Mouse (Mus musculus): ENCODE results near the gene Map1b. TPM values are rescaled to one million over a fixed set of nuclear protein-coding genes. Genes with fewer than 3 reads are reported as not detected.

Map1b gene
- polyA plus RNA-seq, 2 experiments, result 17.5 to 142 TPM

- H3K27me3 ChIP-seq (ENCODE audit: control insufficient read depth, insufficient read depth, low read length), result no peaks in the 10 kb centered on the region
- H3K36me3 ChIP-seq (ENCODE audit: control insufficient read depth, insufficient read depth, low read length), result no peaks in the 10 kb centered on the region
- H3K4me1 ChIP-seq (ENCODE audit: control insufficient read depth, insufficient read depth, low read length), result peaks cover 21% of the 10 kb centered on the region
- H3K9me3 ChIP-seq (ENCODE audit: control insufficient read depth, low read length), result no peaks in the 10 kb centered on the region
- TF ChIP-seq POLR2A (IDR thresholded peaks at IDR 0.05; ENCODE audit: borderline replicate concordance, extremely low read depth, insufficient read depth, insufficient read length), result no peak
- no peak overlapping the region for H3K4me2 ChIP-seq (replicated peaks; ENCODE audit: low read depth, low read length, severe bottlenecking)
- WGBS, result 37% methylated on average over 3 of the region's 3 CpGs
- H3K4me3 ChIP-seq (replicated peaks; ENCODE audit: low read length), result no peak overlapping the region
- no peak for ATAC-seq (ENCODE audit: low FRiP score, low read depth)
- H3K27ac ChIP-seq (replicated peaks; ENCODE audit: low read depth, low read length), result no peak overlapping the region
- DNase-seq (ENCODE audit: low spot score), result no peak
- no peak overlapping the region for H3K9ac ChIP-seq (ENCODE audit: low read depth, low read length, severe bottlenecking)
Measured at GRCm38 (mm10) chr13:99500609-99501008, 15.7 kb downstream of the Map1b start.

GRCm38 (mm10) chr13:99499764-99500163, 16.6 kb downstream of the Map1b start:
- no peak for DNase-seq (ENCODE audit: low spot score)
- Histone ChIP-seq H3K4me2 (replicated peaks; ENCODE audit: low read depth, low read length, severe bottlenecking) (no peak overlapping the region), H3K4me1 (ENCODE audit: control insufficient read depth, insufficient read depth, low read length) (peaks cover 21% of the 10 kb centered on the region), H3K9ac (ENCODE audit: low read depth, low read length, severe bottlenecking) (no peak overlapping the region), H3K9me3 (ENCODE audit: control insufficient read depth, low read length) (no peaks in the 10 kb centered on the region), H3K36me3 (ENCODE audit: control insufficient read depth, insufficient read depth, low read length) (no peaks in the 10 kb centered on the region), H3K27me3 (ENCODE audit: control insufficient read depth, insufficient read depth, low read length) (no peaks in the 10 kb centered on the region), H3K4me3 (replicated peaks; ENCODE audit: low read length) (no peak overlapping the region), H3K27ac (replicated peaks; ENCODE audit: low read depth, low read length) (no peak overlapping the region)
- 59% methylated on average over 9 of the region's 9 CpGs for WGBS
- no peak for ATAC-seq (ENCODE audit: low FRiP score, low read depth)
- TF ChIP-seq POLR2A (IDR thresholded peaks at IDR 0.05; ENCODE audit: borderline replicate concordance, extremely low read depth, insufficient read depth, insufficient read length), result no peak

DNA sequence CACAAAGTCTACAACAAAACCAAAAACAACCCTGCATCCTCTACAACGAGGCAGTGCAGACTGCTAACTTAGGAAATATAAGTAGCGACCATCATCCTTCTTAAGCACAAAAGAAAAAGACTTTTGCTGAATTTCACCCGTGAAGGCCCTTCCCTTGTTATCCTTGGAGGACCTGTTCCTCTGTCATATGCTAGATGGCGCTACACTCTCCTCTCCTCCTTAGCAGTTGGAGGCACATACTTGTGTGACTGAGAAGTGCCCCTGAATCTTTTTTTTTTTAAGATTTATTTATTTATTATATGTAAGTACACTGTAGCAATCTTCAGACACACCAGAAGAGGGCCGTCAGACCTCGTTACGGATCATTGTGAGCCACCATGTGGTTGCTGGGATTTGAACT, 20.2 kb downstream of the Map1b start:
- no peak overlapping the region for H3K27ac ChIP-seq (replicated peaks; ENCODE audit: low read depth, low read length)
- 87% methylated on average over 7 of the region's 7 CpGs for WGBS
- ATAC-seq (ENCODE audit: low FRiP score, low read depth), result no peak
- TF ChIP-seq POLR2A (IDR thresholded peaks at IDR 0.05; ENCODE audit: borderline replicate concordance, extremely low read depth, insufficient read depth, insufficient read length), result no peak
- no peak overlapping the region for H3K4me3 ChIP-seq (replicated peaks; ENCODE audit: low read length)
- H3K36me3 ChIP-seq (ENCODE audit: control insufficient read depth, insufficient read depth, low read length), result no peaks in the 10 kb centered on the region
- no peaks in the 10 kb centered on the region for H3K9me3 ChIP-seq (ENCODE audit: control insufficient read depth, low read length)
- no peak overlapping the region for H3K9ac ChIP-seq (ENCODE audit: low read depth, low read length, severe bottlenecking)
- no peak overlapping the region for H3K4me2 ChIP-seq (replicated peaks; ENCODE audit: low read depth, low read length, severe bottlenecking)
- no peaks in the 10 kb centered on the region for H3K27me3 ChIP-seq (ENCODE audit: control insufficient read depth, insufficient read depth, low read length)
- H3K4me1 ChIP-seq (ENCODE audit: control insufficient read depth, insufficient read depth, low read length), result no peaks in the 10 kb centered on the region
- DNase-seq (ENCODE audit: low spot score), result no peak

DNA sequence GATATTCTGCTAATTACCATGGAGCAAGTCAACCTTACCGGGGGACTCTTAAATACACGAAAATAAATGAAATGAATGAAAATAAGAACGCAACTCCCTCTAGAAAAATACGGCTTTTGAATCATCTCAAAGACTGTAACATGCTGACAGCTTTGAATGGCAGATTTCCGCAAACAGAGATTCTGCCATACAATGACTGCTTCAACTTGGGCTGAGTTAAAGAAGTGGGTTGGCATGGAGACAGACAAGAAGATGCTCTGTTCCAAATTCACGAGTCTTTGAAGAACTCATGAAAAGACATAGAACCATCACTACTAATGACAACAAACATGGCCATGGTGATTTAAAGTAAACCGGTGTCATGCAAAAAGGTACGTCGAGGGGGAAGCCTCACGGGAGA, 21.9 kb downstream of the Map1b start:
- no peaks in the 10 kb centered on the region for H3K9me3 ChIP-seq (ENCODE audit: control insufficient read depth, low read length)
- no peaks in the 10 kb centered on the region for H3K4me1 ChIP-seq (ENCODE audit: control insufficient read depth, insufficient read depth, low read length)
- no peak overlapping the region for H3K27ac ChIP-seq (replicated peaks; ENCODE audit: low read depth, low read length)
- no peak for ATAC-seq (ENCODE audit: low FRiP score, low read depth)
- no peak overlapping the region for H3K4me2 ChIP-seq (replicated peaks; ENCODE audit: low read depth, low read length, severe bottlenecking)
- no peak overlapping the region for H3K9ac ChIP-seq (ENCODE audit: low read depth, low read length, severe bottlenecking)
- no peak for DNase-seq (ENCODE audit: low spot score)
- H3K4me3 ChIP-seq (replicated peaks; ENCODE audit: low read length), result no peak overlapping the region
- no peaks in the 10 kb centered on the region for H3K27me3 ChIP-seq (ENCODE audit: control insufficient read depth, insufficient read depth, low read length)
- 89% methylated on average over 10 of the region's 10 CpGs for WGBS
- no peak for TF ChIP-seq POLR2A (IDR thresholded peaks at IDR 0.05; ENCODE audit: borderline replicate concordance, extremely low read depth, insufficient read depth, insufficient read length)
- H3K36me3 ChIP-seq (ENCODE audit: control insufficient read depth, insufficient read depth, low read length), result no peaks in the 10 kb centered on the region; the same call in 1 of the 2 replicates

- 92% methylated on average over 5 of the region's 5 CpGs for WGBS
- Histone ChIP-seq H3K9ac (ENCODE audit: low read depth, low read length, severe bottlenecking) (no peak overlapping the region), H3K4me2 (replicated peaks; ENCODE audit: low read depth, low read length, severe bottlenecking) (no peak overlapping the region), H3K27me3 (ENCODE audit: control insufficient read depth, insufficient read depth, low read length) (no peaks in the 10 kb centered on the region), H3K36me3 (ENCODE audit: control insufficient read depth, insufficient read depth, low read length) (no peaks in the 10 kb centered on the region; the same call in 1 of the 2 replicates), H3K27ac (replicated peaks; ENCODE audit: low read depth, low read length) (no peak overlapping the region), H3K4me3 (replicated peaks; ENCODE audit: low read length) (no peak overlapping the region), H3K9me3 (ENCODE audit: control insufficient read depth, low read length) (no peaks in the 10 kb centered on the region), H3K4me1 (ENCODE audit: control insufficient read depth, insufficient read depth, low read length) (no peaks in the 10 kb centered on the region)
- no peak for ATAC-seq (ENCODE audit: low FRiP score, low read depth)
- DNase-seq (ENCODE audit: low spot score), result no peak
- TF ChIP-seq POLR2A (IDR thresholded peaks at IDR 0.05; ENCODE audit: borderline replicate concordance, extremely low read depth, insufficient read depth, insufficient read length), result no peak
Measured at GRCm38 (mm10) chr13:99493304-99493904, 22.9 kb downstream of the Map1b start.
